Comparison of ENCODE assay signal across 8 mouse cellular contexts in the genomic region with DNA sequence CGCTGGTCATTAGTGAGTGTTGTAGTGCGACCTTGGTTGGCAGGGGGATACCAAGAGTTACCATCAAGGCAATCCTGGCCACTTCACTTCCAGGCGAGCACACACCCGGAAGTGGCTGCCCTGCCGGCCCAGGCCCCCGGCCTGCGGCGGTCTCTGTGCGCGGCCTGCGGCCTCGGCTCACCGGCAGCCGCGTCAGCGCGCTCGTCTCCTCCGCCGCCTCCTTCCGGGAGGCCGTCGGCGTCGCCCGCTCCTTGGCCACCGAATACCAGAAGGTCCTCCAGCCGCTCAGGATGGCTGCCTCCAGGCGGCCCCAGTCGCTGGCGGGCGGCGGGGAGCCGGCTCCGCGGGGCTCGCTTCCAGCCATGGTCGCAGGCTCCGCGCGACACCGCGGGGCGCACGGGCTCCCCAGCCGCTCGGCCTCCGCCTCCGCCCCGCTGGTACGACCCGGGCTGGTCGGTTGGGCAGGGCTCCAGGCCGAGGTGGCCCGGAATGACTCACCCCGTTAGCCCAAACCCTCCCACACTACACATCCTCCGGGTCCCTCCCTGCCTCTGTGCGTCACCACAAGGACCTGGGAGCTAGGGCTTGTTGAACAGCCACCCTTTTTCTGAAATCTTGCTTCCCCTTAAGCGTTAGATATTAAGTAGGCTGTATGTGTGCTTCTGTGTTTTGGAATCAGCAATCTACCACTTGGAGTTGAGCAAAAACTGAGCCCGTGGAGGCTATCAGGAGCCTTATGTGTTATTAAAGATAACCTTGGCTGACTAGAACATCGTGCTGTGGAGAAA. TPM values are rescaled to one million over a fixed set of nuclear protein-coding genes. Genes with fewer than 3 reads are reported as not detected.
DNase-seq lines count a peak whose midpoint lies in the region; ATAC-seq and TF ChIP-seq lines count a peak whose summit lies in the region.

A gene (minus strand): TSS at position 513 of the 788 bp plus-strand sequence.

- no peaks in the 10 kb centered on the region; the same call in 1 of the 2 replicates for H3K4me1 ChIP-seq in hindbrain, embryonic 16.5 days (ENCODE audit: control insufficient read depth, insufficient read depth, low read depth, low read length)

- peak within 1 kb of the TSS; percentile 61 for H3K4me2 ChIP-seq in hindbrain, embryonic 16.5 days (ENCODE audit: low read length)

- DNase-seq in ZHBTc4 (ENCODE audit: low read depth, low spot score): peak; percentile 69
- DNase-seq in gastrocnemius, adult 2 months: peak; percentile 94
- peak; percentile 61 for DNase-seq in left cerebral cortex, adult 11 months (ENCODE audit: low spot score)
- DNase-seq in lung, postnatal 36 days: peak; percentile 92
- DNase-seq in retina, postnatal 1 day: peak; percentile 77
- DNase-seq in thymus, postnatal 4 days: peak; percentile 73

- peak; percentile 93 for ATAC-seq in common myeloid progenitor, adult 5-6 weeks (replicated peaks; ENCODE audit: low read depth, poor library complexity, severe bottlenecking)
- ATAC-seq in hindbrain, embryonic 16.5 days: peak; percentile 96

- peak within 1 kb of the TSS; percentile 99 for H3K27ac ChIP-seq in gastrocnemius, adult 2 months
- H3K27ac ChIP-seq in hindbrain, embryonic 16.5 days (ENCODE audit: low read depth, low read length): peak within 1 kb of the TSS; percentile 95

- WGBS in hindbrain, embryonic 16.5 days: 1% methylated on average over 52 of the region's 61 CpGs

- H3K36me3 ChIP-seq in hindbrain, embryonic 16.5 days (ENCODE audit: control insufficient read depth, insufficient read depth, low read length): peaks cover 3% of the 10 kb centered on the region; the same call in 1 of the 2 replicates

- peak within 1 kb of the TSS; percentile 92 for H3K4me3 ChIP-seq in gastrocnemius, adult 2 months
- peak within 1 kb of the TSS; percentile 61 for H3K4me3 ChIP-seq in hindbrain, embryonic 16.5 days (ENCODE audit: low read length)

- peak within 1 kb of the TSS; percentile 88 for H3K9ac ChIP-seq in hindbrain, embryonic 16.5 days (ENCODE audit: low read depth, low read length)

- intact Hi-C loops in gastrocnemius, adult 2 months (cut with DNase I): loop anchor here (1.0 kb wide), 1 partner anchor 16 kb away; a partner anchor contains a TSS

- no peaks in the 10 kb centered on the region for H3K27me3 ChIP-seq in hindbrain, embryonic 16.5 days (replicated peaks; ENCODE audit: control insufficient read depth, insufficient read depth, low read length)

- no peaks in the 10 kb centered on the region for H3K9me3 ChIP-seq in hindbrain, embryonic 16.5 days (ENCODE audit: control insufficient read depth, low read length)

- TF ChIP-seq CTCF in gastrocnemius, adult 2 months (IDR thresholded peaks at IDR 0.05): peak; percentile 34

RNA-seq across cellular contexts. Expression of the gene that starts here (rescaled TPM):
- total RNA-seq in common myeloid progenitor, adult 5-6 weeks (2017): 9.8 and 19.3 TPM in 2 replicates
- 1 to 10 TPM; 3.6 to 4.3 TPM for total RNA-seq in gastrocnemius, adult 2 months (2021)
- polyA plus RNA-seq in hindbrain, embryonic 16.5 days (2015; fragmentation: Nextera tagmentation; extraction: Ambion mirVana): 9.1 and 10.0 TPM in 2 replicates

Comparison
In these comparisons a context has a peak if more than half of its experiments do, and no peak if none do; other contexts are left out.
1. Peak in every context shown above with its lines: DNase-seq, ATAC-seq, H3K4me3 ChIP-seq and H3K27ac ChIP-seq.